Mouse (Mus musculus): ENCODE measurements around the gene Veph1.

The Veph1 gene

GRCm38 (mm10) chr3:66024220-66024792, 272.3 kb downstream of the Veph1 start:
- peak; percentile 63 for DNase-seq (ENCODE audit: low read depth)

DNA sequence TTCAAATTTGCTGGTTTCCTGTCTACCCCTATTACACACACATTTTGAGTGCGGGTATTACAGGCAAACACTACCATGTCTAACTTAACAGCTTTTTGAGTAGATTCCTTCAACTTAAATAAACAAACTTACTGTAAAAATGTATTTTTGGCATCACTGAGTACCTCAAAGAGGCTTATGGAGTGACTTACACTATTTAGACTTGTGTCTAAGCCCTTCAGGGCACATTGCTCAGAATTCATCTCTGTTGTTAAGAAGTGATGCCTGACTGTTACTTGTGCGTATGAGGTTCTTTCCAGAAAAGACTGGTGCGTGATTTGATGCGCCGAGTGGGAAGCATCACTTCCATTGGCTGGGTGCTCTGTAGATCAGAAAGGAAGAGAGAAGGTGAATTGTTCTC, 277.5 kb downstream of the Veph1 start:
- peak; percentile 69 for DNase-seq (ENCODE audit: low read depth)

DNA sequence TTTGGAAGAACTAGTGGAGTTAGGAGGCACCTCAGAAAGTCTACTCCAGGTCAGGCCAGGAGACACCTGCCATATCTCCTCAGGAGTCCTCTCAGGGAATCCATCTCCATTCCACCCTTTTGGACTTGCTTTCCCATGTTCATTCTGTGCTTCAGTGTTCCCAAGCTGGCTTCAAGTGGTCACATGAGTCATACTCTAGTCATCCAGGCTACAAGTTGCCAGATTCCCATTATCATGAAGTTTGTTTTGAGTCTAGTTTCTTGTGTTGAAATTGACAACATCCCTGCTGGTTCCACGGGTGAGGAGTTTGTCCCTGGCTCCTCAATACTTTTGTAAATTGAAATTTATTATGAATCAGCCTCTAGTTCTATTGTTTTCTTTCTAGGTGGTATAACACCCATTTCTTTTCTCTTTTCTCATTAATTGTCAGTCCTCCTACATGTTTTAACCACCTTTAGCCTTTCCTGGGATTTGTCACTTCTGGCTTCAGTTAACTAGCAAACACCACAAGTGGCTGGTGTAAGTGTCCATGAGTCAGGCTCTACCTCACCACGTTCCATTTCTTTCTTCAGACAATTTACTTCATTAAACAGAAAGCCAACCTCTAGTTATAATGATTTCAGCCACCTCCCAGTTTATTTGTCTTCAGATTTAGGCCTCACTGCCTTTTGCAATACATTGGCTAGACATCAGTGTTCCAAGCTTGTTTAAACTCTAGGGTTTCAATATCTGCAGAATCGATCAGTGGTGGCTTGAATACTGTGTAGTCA, 288.8 kb downstream of the Veph1 start:
- peak; percentile 81 for DNase-seq (ENCODE audit: low read depth)

DNA sequence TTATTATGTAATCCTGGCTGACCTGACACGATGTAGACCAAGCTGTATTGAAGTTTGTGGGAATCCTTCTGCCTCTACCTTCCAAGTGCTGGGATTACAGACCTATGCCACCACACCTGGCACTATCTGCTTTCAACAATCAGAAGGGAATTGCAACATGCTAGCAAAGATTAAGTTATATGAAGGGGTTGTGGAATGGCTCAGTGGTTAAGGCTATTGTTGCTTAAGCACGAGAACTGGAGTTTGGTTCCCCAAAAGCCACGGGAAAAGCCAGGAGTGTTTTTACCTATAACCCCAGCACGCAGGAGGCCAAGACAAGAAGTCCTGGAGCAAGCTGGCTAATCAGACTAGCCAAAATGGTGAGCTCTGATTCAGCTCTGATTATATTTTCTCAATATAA, 291.6 kb downstream of the Veph1 start:
- no peak for DNase-seq (ENCODE audit: low read depth)

- peak; percentile 70 for DNase-seq (ENCODE audit: low read depth)
These were observed 292.3 kb downstream of the Veph1 start for GRCm38 (mm10) chr3:66004220-66004951.

All from NIH3T3 (cell line).